In the genomic region with DNA sequence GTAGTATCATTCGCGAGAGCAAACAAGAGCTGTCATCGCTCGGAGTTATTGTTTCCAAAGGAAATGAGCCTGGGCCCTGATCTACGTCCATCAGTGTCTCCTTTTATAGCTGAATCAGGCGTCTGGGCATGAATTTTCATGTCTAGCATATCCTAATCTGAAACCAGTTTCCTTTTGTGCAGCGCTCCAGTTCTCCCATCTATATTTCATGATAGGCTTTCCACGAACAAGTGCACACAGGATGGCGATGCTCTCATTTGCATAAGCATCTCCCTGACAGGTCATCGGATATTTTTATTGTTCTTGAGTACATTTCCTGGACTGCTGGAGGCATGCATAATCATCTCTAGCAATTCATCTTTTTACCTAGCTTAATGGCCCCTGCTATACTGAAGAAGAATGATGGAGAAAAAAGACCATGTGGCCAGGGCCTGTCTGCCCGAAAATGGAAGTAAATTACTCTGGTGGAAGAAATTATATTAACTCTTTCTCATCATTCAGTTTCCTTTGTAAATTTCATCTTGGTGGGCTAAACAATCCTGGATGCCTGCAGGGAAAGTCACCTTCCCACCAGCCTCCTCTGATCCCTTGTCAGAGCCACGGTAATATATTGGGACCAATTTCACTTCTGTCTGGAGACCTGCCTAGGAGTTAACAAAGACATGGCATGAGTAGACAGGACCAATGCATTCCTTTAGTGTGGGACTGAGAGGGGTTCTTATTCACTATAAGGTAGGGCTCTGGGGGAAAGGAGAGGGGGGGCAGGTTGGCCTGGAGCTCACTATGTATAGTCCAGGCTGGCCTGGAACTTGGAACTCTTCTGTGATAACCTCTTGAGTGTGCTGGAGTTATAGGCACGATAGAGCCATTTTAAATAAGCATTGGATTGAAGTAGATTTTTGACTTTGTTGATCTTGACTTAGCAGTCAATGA, we compare ENCODE assay signal across 18 mouse cellular contexts. TPM values are rescaled to one million over a fixed set of nuclear protein-coding genes. Genes with fewer than 3 reads are reported as not detected.
A peak's percentile ranks its signal among the peaks of the same experiment; 100 is the strongest.
DNase-seq lines count a peak whose midpoint lies in the region; ATAC-seq and TF ChIP-seq lines count a peak whose summit lies in the region.
"Had no signal": no experiment of that assay in that cellular context is flagged by ENCODE, and none has a peak within 500 bp of the region (broad histone marks: within the 10 kb centered on the region; RNA-seq: fewer than 3 reads in every experiment).

No protein-coding gene starts in this region.

- no peak for TF ChIP-seq EP300 in stomach, postnatal 0 days (optimal IDR thresholded peaks at IDR 0.05)

- peak overlapping the region; percentile 32 for H3K27ac ChIP-seq in heart, embryonic 15.5 days
- no peak overlapping the region for H3K27ac ChIP-seq in stomach, embryonic 16.5 days (ENCODE audit: low read length)
- H3K27ac ChIP-seq in stomach, postnatal 0 days (replicated peaks): no peak overlapping the region
- H3K27ac ChIP-seq in midbrain, embryonic 16.5 days (ENCODE audit: low read length): no peak overlapping the region
- H3K27ac ChIP-seq: forebrain, embryonic 10.5 days; limb, embryonic 12.5 days; liver, embryonic 14.5 days had no signal

- ATAC-seq in heart, embryonic 15.5 days (replicated peaks; ENCODE audit: insufficient number of reproducible peaks, insufficient read depth, low FRiP score, low read depth): no peak
- no peak for ATAC-seq in stomach, embryonic 16.5 days (ENCODE audit: insufficient read depth, low FRiP score)
- ATAC-seq in stomach, postnatal 0 days (ENCODE audit: low FRiP score, low TSS enrichment): no peak
- ATAC-seq in midbrain, embryonic 16.5 days: peak; percentile 85
- ATAC-seq: intestine, embryonic 16.5 days had no signal

- no peaks in the 10 kb centered on the region for H3K27me3 ChIP-seq in heart, embryonic 15.5 days
- H3K27me3 ChIP-seq in stomach, embryonic 16.5 days (ENCODE audit: control insufficient read depth, insufficient read depth, low read length): no peaks in the 10 kb centered on the region
- H3K27me3 ChIP-seq in stomach, postnatal 0 days (ENCODE audit: control insufficient read depth, insufficient read depth, low read length): no peaks in the 10 kb centered on the region
- H3K27me3 ChIP-seq in midbrain, embryonic 16.5 days (ENCODE audit: control insufficient read depth, insufficient read depth, low read depth, low read length): no peaks in the 10 kb centered on the region
- H3K27me3 ChIP-seq: limb, embryonic 12.5 days had no signal

- WGBS in heart, embryonic 15.5 days: 56% methylated on average over 13 of the region's 13 CpGs
- WGBS in stomach, embryonic 16.5 days: 60% methylated on average over 13 of the region's 13 CpGs
- WGBS in stomach, postnatal 0 days: 50% methylated on average over 13 of the region's 13 CpGs
- 47% methylated on average over 13 of the region's 13 CpGs for WGBS in midbrain, embryonic 16.5 days

- H3K9me3 ChIP-seq in heart, embryonic 15.5 days (replicated peaks): no peaks in the 10 kb centered on the region
- H3K9me3 ChIP-seq in stomach, embryonic 16.5 days (replicated peaks; ENCODE audit: control insufficient read depth, low read length): no peaks in the 10 kb centered on the region
- H3K9me3 ChIP-seq in stomach, postnatal 0 days (ENCODE audit: control insufficient read depth, low read length): no peaks in the 10 kb centered on the region
- no peaks in the 10 kb centered on the region for H3K9me3 ChIP-seq in midbrain, embryonic 16.5 days (replicated peaks; ENCODE audit: control insufficient read depth, low read length, poor library complexity, severe bottlenecking)
- H3K9me3 ChIP-seq: forebrain, embryonic 10.5 days; G1E; limb, embryonic 12.5 days had no signal

- H3K36me3 ChIP-seq in heart, embryonic 15.5 days: no peaks in the 10 kb centered on the region
- no peaks in the 10 kb centered on the region for H3K36me3 ChIP-seq in stomach, embryonic 16.5 days (ENCODE audit: control insufficient read depth, insufficient read depth, low read length)
- H3K36me3 ChIP-seq in stomach, postnatal 0 days (ENCODE audit: control insufficient read depth, insufficient read depth, low read length): no peaks in the 10 kb centered on the region
- no peaks in the 10 kb centered on the region for H3K36me3 ChIP-seq in midbrain, embryonic 16.5 days (ENCODE audit: control insufficient read depth, insufficient read depth, low read length)
- H3K36me3 ChIP-seq: forebrain, embryonic 10.5 days; G1E; limb, embryonic 12.5 days had no signal

- H3K4me3 ChIP-seq in heart, embryonic 15.5 days: no peak overlapping the region
- no peak overlapping the region for H3K4me3 ChIP-seq in stomach, embryonic 16.5 days (replicated peaks; ENCODE audit: low read length)
- H3K4me3 ChIP-seq in stomach, postnatal 0 days (ENCODE audit: low read depth, low read length): no peak overlapping the region
- no peak overlapping the region for H3K4me3 ChIP-seq in midbrain, embryonic 16.5 days (ENCODE audit: low read depth, low read length)
- H3K4me3 ChIP-seq: forebrain, embryonic 10.5 days; limb, embryonic 12.5 days had no signal

- H3K4me1 ChIP-seq in heart, embryonic 15.5 days (replicated peaks): peaks cover 25% of the 10 kb centered on the region
- peaks cover 9% of the 10 kb centered on the region; the same call in 1 of the 2 replicates for H3K4me1 ChIP-seq in stomach, embryonic 16.5 days (ENCODE audit: control insufficient read depth, insufficient read depth, low read length)
- no peaks in the 10 kb centered on the region for H3K4me1 ChIP-seq in stomach, postnatal 0 days (replicated peaks; ENCODE audit: control insufficient read depth, insufficient read depth)
- no peaks in the 10 kb centered on the region for H3K4me1 ChIP-seq in midbrain, embryonic 16.5 days (ENCODE audit: control insufficient read depth, insufficient read depth, low read length)

- no peak overlapping the region for H3K9ac ChIP-seq in heart, embryonic 15.5 days
- H3K9ac ChIP-seq in stomach, embryonic 16.5 days (ENCODE audit: low read length): no peak overlapping the region
- H3K9ac ChIP-seq in stomach, postnatal 0 days (ENCODE audit: low read length): no peak overlapping the region
- no peak overlapping the region for H3K9ac ChIP-seq in midbrain, embryonic 16.5 days (ENCODE audit: low read depth, low read length)
- H3K9ac ChIP-seq: limb, embryonic 12.5 days; liver, embryonic 14.5 days had no signal

- no peak for DNase-seq in heart, adult 11 months
- no peak for DNase-seq in stomach, postnatal 0 days (ENCODE audit: low spot score)
- DNase-seq in retina, postnatal 1 day: peak; percentile 25
- DNase-seq in right cerebral cortex, postnatal 14 days: no peak
- no peak for DNase-seq in thymus, postnatal 36 days
- DNase-seq: adrenal gland, adult 2 months; cerebellum, adult 8-10 months; kidney, postnatal 10 days; lung, postnatal 14 days; thymus, adult 2 months had no signal

- H3K4me2 ChIP-seq in heart, embryonic 15.5 days: peak overlapping the region; percentile 1; the same call in 1 of the 2 replicates
- peak overlapping the region; percentile 1; the same call in 1 of the 2 replicates for H3K4me2 ChIP-seq in stomach, embryonic 16.5 days (ENCODE audit: low read depth, low read length)
- H3K4me2 ChIP-seq in stomach, postnatal 0 days (replicated peaks; ENCODE audit: low read depth): no peak overlapping the region
- H3K4me2 ChIP-seq in midbrain, embryonic 16.5 days (ENCODE audit: low read length): no peak overlapping the region
- H3K4me2 ChIP-seq: limb, embryonic 12.5 days had no signal

- TF ChIP-seq CTCF in stomach, postnatal 0 days (IDR thresholded peaks at IDR 0.05; ENCODE audit: low read depth): no peak

RNA-seq across cellular contexts. Expression of a gene that starts 21.4 kb away (rescaled TPM):
- 14.3 and 14.4 TPM in 2 replicates for polyA plus RNA-seq in heart, embryonic 15.5 days (2015; fragmentation: Nextera tagmentation; extraction: Ambion mirVana)
- polyA plus RNA-seq in stomach, embryonic 16.5 days (2015; fragmentation: Nextera tagmentation; extraction: Ambion mirVana): 22.7 and 25.0 TPM in 2 replicates
- 17.7 and 23.5 TPM in 2 replicates for polyA plus RNA-seq in stomach, postnatal 0 days (2015; fragmentation: Nextera tagmentation; extraction: Ambion mirVana)
- polyA plus RNA-seq in midbrain, embryonic 16.5 days (2015; fragmentation: Nextera tagmentation; extraction: Ambion mirVana): 0.70 and 1.0 TPM in 2 replicates
- polyA plus RNA-seq: G1E had no signal

Comparison
In these comparisons a context has a peak if more than half of its experiments do, and no peak if none do; other contexts are left out.
1. H3K4me2 ChIP-seq: peak in heart, embryonic 15.5 days (single experiment) and stomach, embryonic 16.5 days (single experiment); none in stomach, postnatal 0 days (single experiment) and midbrain, embryonic 16.5 days (single experiment).